Mouse (Mus musculus) c-Kit-positive CD71-negative TER-119-negative erythroid progenitor cells, embryonic 14.5 days (primary cell): Measurements from ENCODE around the gene Gstm6.
"Not testable (repeated sequence)": the region's sequence is repeated elsewhere in the genome, so short reads cannot be mapped to it uniquely, and the experiment has no call there.

Experiments used
- DNase-seq: peaks from one replicate; pipeline ENCODE4 v3.0.0-alpha.2; 2013; ENCODE audit warnings: low read depth

Gene Gstm6

DNA sequence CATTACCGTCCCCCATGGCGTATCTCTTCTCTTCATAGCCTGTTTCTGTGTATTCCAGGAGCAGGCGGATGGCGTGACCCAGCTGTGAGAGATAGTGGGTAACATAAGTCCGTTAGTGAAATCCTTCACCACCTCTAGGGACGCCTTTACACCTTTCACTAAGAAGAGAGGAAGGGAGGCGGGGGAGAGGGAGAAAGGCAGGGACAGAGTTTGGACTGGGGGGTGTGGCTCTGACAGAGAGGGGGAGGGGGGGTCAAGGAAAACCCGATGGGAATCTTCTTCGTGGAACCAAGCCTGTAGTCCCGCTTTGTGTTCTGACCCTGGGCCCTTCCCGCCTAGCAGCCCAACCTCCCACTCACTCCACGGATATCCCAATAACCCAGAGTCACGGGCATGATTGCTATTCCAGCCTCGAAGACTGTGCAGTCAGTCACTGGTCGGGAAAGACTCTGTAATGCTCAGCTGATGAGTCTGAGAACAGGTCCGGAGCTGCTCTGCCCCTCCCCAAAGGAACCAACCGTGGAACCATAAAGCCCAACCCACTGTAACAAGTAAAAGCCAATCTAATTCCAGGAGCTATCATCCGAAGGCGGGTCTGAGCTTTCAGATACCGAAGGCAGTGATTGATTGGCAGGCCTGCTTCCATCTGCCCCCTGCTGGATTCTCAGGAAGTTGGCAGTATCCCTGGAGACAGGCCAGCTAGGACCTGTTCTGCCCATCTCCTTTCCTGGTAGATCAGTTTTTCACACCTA is at the start of gene Gstm6:
Gene Gstm6, minus strand, starts transcription at position 511 of the 752 bp plus-strand sequence.
- DNase-seq: no peak

DNA sequence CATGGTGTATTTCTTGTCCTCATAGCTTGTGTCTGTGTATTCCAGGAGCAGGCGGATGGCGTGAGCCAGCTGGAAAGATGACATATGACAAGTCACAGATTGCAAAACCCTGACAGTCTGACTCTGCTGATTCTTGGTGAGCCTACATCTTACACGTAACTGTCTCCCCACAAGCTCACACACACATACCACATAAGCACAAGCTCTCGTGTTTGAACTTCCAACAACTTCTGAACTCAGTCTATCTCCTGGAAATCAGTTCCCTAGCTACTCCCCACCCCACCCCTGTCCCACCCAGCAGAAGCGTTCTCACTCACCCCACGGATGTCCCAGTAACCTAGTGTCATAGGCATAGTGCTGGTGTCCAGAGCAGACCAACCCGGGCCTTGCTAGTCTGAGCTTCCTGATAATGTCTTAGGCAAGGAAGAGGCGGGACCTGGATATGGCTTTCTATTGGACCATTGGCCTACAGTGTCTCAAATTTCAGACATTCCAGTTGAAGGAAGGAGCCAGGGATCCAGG is 42.6 kb upstream of the Gstm6 start, which contains the start of gene Gstm2:
Gene Gstm2, minus strand, starts transcription at position 413 of the 522 bp plus-strand sequence.
- no peak for DNase-seq

DNA sequence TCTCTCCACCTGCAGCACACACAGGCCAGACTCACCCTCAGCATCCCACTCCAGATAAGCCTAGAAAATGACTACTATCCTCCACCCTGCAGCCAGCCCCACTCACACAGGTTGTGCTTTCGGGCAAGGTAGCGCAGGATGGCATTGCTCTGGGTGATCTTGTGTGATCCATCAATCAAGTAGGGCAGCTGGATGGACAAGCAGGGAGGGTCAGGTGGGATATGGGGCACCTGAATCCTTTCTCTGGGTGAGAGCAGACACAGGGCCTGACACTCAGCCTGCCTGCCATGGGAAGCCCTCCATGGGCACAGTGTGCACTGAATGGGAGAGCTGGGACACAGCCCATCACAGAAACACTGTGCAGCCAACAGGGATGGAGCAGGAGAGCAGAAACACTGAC is 41.6 kb upstream of the Gstm6 start:
- DNase-seq: not testable (repeated sequence)

DNA sequence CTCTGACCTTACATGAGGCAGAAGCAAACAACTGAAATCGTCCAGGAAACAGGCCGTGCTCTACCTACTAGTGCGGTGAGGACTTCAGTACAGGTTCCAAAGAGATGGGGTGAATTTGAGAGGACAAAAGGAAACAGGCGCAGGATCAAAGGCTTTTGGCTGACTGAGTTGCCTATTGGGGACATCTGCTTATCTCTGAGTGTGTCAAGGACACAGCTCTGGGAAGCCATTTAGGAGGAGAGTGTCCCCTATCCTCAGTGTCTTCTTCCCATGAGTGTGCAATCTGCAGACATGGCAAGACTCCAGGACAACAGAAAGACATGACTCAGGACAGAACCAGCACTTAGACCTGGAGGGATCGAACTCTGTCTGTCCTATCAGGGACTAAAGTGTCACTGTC is 40.9 kb upstream of the Gstm6 start:
- no peak for DNase-seq

DNA sequence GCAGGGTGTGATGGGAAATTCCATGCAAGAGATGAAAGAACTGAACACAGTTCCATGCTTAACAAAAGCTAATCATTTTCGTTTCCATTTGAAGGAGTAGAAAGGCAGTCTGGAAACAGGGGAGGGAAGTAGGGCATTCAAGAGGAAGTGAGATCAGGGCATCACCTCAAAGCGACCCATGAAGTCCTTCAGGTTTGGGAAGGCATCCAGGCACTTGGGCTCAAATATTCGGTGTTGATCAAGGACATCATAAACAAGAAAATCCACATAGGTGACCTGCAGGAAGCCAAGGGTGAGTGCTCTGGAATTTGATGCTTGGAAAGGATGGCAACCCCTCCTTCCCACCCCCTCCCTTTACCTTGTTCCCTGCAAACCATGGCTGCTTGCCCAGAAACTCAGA is 40.2 kb upstream of the Gstm6 start:
- no peak for DNase-seq

DNA sequence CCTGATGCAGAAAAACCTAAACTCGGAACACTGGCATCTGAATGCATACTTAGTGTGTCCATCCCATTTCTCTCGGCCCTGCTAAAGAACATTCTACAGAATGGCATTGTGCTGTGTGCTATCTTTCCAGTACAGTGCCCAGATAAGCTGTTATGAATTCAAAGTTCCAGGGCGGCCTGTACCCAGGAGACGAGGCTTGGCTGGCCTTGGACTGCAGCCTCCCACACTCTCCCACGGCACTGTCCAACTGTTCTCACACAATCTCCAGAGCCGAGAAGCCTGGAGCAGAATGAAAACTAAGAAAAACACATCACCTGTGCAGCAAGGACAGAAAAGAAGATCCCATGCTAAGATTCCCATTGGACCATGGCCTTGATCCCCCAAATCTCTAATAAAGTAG is 39.2 kb upstream of the Gstm6 start:
- no peak for DNase-seq

DNA sequence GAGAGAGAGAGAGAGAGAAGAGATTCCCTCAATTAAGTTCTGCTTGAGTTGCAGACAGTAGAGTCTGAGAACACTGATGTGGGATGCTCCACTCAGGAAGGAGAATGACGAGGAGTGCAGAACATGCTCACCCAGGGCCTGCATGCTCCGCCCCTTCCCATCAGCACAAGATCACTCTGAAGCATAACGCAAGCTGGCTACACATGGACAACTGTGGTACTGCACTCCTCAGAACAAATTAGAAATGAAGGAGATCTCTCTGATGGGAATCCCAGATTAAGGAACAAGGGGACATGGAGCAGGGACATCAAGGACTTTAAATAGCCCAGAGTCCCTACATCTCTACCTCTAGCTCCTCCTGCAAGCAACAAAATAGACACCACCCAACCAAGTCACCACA is 37.7 kb upstream of the Gstm6 start:
- no peak for DNase-seq

DNA sequence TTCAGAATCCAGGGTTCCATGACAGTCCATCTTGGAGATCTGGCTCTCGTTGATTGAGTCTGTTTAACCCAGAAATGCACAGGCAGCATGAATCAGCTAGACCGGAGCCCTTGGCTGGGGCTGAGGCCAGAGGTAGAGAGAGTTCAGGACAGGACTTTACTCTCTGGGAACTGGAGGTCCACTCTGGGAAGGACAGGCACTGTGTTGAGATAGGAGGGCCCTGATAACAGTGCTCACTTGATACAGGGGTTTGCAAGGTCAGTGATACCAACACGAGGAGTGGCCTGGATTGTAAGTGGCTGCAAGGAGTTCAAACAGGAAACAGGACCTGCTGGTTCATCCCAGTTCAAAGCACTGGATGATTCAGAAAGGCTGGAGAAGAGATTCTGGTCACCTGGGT is 34.1 kb upstream of the Gstm6 start:
- DNase-seq: no peak

DNA sequence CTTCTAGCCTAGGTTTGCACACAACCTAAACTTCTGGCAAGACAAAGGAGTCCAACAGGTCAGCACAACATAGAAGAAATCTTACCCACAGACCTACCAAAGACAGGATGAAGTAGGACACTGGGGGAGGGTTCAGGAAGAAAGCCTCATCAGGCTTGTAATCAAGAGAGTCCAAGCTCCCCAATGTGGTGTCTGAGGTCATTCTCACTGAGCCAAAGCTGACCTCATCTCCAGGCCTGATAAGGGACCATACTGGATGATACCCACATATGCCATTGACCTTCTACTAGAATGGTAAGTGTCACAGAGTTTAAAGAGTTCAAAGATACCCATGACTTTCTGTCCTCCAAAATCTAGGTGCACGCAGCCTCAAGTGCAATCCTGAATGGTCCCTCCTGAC is 30.7 kb upstream of the Gstm6 start:
- DNase-seq: no peak

DNA sequence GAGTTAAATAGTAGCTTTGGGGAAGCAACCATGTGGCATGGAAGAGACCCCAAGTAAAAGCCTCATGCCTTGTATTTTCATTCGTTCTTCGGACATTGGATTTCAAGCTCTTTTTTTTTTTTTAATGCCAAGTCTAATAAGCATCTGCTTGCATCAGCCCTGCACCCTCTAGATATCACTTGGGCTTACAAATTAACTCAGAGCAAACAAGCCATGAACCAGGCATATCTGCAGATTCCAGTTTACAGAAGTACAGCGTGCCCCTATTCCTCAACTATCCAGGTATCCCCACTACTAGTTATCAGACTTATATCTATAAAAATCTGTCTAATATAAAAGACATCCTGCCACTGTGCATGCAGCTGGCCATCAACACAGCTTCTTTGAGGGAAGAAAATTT is 28.5 kb upstream of the Gstm6 start:
- no peak for DNase-seq

DNA sequence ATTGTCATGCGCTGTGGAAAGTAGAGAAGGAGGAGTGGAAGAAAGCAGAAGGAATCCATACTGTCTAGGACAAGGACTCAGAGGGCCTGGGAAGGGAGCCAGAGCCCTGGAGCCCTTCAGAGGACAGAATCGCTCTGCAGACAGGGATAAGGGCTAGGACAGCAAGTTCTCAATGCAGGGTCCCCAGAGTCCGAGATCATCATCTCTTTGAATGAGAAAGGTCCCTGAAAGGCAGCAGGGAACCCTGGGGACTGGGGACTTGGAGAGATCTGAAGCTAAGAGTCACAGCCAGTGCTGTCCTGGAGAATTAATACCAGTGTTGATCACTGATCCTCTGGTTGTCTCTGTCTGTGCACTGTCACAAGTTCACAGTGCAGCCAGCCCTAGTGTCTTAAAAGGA is 27.6 kb upstream of the Gstm6 start:
- not testable (repeated sequence) for DNase-seq

DNA sequence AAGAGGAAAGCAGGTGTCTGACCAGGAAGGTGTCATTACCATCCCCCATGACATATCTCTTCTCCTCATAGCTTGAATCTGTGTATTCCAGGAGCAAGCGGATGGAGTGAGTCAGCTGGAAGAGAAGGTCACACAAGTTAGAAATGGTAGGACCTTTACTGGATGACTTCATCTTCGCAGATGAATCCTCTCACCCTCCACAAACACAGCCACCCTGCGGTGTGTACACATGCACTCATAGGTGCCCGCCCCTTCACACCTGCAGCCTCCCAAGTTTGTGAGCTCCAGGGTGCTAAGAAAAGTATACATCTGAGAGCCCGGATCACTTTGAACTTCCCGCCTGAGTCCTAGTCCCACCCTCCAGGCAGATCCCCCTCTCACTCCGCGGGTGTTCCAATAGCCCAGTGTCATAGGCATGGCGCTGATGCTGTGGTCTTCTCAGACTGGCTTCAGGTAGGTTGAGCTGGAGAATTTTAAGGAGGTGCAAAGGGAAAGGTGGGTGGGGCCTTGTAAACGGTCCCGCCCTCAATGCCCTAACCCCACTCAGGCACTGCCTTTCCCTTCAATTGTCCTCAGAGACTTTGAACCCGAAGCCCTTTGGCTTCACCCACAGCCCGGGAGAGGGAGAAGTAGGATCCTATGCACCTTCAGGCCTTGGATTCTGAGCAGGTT is 25.3 kb upstream of the Gstm6 start, which contains the start of gene Gstm3:
Gene Gstm3, minus strand, starts transcription at position 560 of the 672 bp plus-strand sequence.
- no peak for DNase-seq

DNA sequence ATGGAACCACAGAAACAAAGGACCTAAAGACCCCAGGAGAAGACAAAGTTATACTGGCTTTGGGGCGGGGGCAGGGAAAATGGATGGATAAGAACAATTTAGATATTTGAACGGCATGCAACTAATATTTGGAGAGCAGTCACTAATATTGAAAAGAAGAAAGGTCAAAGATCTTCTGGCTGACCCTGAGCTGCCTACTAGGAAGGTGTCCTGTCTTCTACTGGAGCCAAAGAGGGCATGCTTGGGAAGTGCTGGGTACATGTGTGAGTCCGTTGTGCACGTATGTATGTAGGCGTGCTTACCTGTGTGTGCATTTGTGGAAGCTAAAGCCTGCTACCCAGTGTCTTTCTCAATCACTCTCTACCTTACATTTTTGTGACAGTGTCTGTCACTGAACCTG is 23.1 kb upstream of the Gstm6 start:
- DNase-seq: no peak

DNA sequence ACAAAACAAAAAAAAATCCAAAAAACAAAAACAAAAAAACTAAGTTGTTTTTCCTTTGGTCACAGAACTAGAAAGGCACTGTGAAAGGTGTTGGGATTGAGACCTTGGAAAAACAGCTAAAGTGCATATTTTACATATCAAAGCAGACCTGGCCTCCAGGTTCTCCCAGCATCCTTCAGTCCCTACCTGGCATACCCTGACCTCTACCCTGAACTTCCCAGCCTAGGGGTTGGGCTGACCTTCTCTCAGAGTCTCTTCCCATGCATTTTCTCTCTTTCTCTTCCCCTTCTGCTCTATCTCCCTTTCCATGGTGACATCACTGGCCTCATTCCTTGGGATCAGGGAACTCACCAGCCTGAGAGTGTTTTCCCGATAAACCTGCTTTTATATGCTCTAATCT is 22.0 kb upstream of the Gstm6 start:
- no peak for DNase-seq

DNA sequence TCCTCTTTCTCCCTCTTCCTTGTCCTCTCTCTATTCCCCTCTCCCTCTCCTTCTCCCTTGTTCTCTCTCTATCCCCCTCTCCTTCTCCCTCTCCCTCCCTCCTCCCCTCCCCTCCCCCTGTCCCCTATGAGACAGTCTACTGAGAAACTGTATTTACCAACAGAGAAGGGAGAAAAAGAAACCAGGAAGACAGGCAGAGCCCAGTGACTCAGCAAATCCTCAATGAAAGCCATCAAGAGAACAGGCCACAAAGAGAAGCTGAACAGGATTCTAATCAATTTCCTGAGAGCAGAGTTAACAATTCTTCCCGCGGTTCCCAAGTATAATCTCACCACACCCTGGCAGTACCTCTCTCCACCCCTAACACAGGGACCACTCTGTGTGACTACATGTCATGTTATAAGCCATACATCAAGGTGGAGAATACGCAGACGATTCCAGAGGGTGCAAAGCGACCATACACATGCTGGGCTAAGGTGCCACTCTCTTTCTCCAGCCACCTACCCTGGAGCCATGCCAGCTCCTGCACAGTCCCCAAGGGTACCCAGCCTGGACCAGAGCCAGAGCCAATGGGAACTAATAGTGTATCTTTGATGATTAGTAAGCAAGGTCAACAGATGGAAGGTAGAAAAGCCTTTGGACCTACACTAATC is 21.2 kb upstream of the Gstm6 start:
- DNase-seq: no peak

DNA sequence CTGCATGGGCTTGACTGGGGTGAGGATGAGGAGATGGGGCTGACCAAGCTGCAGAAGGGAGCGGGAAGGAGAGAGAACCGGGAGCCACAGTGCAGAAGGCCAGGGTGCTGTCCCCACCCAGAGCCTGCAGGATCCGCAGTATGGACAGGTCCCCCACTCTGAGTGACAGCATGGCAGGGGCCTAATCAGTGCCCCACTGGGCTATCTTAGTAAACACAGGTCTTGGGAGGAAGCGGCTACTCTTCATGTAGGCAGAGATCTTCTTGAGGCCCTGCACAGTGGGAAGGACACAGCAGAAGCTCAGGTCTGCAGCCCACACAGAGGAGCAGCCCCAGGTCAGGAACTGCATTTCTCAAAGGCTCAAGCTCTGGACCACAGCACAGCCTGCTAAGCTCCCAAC is 20.5 kb upstream of the Gstm6 start:
- no peak for DNase-seq

DNA sequence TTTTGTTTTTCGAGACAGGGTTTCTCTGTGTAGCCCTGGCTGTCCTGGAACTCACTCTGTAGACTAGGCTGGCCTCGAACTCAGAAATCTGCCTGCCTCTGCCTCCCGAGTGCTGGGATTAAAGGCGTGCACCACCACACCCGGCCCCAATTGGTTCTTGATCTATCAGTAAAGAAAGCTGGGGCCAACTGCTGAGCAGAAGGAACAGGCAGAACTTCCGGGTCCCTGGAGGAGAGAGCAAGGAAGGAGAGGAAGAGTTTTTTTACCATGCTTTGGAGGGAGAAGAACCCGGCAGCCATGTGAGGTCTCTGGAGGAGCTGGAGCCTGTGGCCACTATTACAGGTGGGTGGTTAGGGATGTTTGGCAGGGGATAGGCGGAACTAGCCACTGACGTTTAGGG is 11.7 kb upstream of the Gstm6 start:
- DNase-seq: not testable (repeated sequence)

DNA sequence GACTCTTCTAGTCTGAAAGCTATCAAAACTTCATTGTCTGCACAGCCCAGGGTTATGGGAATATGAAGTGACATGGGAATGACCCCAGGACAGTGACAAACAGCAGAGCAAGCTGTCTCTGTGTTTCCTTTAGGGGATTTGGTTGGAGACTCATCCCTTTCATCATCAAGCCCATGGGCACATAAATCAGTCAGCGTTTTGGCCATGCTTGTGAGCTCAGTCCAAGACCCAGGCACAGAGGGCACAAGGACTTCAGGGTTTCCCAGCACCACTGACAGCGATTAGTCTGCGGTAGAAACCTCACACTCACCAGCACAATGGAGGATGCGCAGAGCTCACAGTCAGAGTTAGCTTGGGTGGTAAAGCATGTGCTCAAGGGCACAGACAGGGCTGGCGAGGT is 10.4 kb upstream of the Gstm6 start:
- DNase-seq: no peak

DNA sequence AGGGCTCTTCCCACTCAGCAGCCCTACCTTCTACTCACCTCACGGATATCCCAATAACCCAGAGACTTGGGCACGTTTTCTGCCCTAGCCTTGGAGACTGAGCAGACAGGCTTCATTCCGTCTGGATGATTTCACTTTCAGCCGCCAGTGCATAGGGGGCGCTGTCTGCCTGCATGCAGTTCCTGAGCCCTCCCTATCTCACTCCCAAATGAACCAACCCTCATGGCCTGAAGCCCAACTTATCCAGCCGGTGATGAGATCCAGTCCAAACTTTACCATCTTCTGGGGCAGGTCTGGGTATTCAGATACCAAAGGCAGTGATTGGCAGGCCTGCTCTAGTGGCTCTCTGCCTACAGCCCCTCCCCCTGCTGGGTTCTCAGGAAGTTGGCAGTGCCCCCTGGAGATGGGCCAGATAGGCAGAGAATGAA is 9.8 kb upstream of the Gstm6 start:
- no peak for DNase-seq

DNA sequence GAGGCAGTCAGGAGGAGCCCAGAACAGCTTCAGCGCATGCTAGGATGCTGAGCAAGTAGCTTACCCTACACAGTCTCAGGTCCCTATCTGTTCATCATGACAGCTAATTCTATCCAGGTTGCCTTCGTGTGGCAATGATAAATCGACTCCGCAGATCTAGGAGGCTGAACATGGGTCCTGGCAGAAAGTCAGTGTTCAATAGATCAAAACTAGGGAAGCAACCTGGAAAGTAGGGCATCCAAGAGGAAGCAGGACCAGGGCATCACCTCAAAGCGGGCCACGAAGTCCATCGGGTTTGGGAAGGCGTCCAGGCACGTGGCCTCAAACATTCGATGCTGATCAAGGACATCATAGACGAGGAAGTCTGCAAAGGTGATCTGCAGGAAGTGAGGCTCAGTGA is 7.0 kb upstream of the Gstm6 start:
- DNase-seq: no peak

DNA sequence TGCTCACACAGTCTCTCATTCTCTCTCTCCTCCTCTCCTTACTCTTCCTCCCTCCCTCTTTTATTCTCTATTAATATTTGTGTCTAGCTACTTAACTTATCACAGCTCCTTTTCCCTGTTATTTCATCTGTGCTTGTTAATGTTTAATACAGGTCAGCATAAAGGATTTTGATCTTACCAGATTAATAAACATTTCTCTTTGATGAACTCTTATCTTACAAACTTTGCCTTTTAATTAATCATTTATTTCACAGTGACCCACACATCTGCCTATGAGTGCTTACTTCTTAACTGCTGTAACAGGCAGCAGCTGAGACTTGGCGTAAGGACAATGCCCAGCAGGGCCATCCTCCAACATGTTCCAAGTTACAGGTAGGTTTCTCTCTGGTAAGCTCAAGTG is 5.9 kb upstream of the Gstm6 start:
- DNase-seq: not testable (repeated sequence)

DNA sequence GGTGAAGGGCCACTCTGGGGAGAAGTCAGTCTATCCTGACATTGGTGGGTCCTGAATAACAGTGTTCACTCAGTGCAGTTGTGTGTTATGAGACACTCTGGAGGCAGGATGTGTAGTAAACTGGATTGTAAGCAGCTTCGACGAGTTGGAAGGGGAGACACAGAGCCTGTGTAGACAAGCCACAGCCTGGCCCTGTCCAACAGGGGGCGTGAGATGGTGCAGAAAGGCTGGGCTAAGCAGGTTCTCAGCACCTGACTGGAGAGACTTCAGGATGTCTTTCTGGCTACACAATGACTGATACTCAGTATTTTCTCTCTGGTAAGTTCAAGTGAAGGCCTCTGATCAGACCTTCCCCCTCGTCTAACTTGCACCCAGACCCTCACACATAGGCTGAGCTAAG is 2.2 kb upstream of the Gstm6 start:
- no peak for DNase-seq

DNA sequence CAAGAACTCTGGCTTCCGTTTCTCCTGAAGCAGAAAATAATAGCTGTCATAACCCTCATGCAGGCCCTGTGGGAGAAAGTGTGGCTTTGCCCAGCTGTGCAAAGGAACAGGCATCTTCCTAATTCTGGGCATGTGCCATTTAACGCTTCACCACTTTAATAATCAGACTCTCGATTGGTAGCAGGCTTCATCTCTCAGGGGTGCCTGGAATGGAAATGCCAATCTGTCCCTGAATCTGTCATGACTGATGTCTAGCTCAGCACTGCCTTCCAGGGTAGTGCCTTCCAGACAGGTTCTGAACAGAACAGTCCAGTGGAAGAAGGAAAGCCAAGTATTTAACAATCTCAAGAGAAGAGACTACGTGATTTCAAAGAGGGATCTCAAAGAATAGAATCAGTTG is 2.3 kb downstream of the Gstm6 start:
- DNase-seq: no peak
